ENCODE assay signal across 13 mouse cellular contexts in the genomic region with DNA sequence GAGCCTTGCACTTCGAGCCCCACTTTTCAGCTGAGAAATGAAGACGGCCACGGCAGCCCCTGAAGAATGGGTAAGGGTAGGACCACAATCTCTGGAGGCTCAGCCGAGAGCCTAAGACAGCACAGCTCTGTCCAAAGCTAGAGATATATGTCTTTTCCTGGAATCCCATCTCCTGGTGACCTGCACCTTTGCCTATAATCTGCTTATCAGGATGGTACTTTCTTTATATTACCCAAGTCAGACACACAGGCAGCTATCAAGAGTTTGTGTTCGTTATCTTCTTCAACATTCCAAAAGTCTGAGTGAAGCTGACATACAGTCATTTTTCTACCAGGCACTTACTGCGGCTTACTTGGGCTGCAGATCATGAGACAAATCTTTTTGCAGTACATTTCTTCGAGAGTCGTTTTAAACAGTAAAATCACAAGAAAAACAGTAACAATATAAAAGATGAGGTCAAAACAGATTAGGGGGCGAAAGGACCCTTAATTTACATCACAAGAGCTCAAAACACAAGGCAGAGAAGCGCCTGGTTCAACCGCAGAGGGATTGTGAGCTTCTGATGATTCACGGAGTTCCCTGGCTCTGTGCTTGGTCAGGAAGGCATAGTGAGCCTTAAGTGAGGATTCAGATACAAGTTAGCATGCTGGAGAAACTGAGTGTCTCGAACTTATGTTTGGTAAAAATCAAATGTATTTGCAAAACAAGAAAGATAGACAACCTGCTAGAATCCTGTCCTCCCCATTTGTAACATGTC. TPM values are rescaled to one million over a fixed set of nuclear protein-coding genes. Genes with fewer than 3 reads are reported as not detected.
DNase-seq lines count a peak whose midpoint lies in the region; ATAC-seq and TF ChIP-seq lines count a peak whose summit lies in the region.
"Had no signal": no experiment of that assay in that cellular context is flagged by ENCODE, and none has a peak within 500 bp of the region (broad histone marks: within the 10 kb centered on the region; RNA-seq: fewer than 3 reads in every experiment).

No protein-coding gene starts in this region.

- no peak overlapping the region for H3K4me3 ChIP-seq in heart, embryonic 13.5 days
- H3K4me3 ChIP-seq in heart, adult 2 months: no peak overlapping the region
- no peak overlapping the region for H3K4me3 ChIP-seq in lung, embryonic 16.5 days (ENCODE audit: low read length)
- H3K4me3 ChIP-seq in embryonic facial prominence, embryonic 10.5 days: no peak overlapping the region
- H3K4me3 ChIP-seq in liver, embryonic 14.5 days (ENCODE audit: insufficient read depth in 1 of 2, low read depth in 2 of 2, low read length in 2 of 2): no peak overlapping the region
- H3K4me3 ChIP-seq: erythroblast, embryonic 14.5 days; neural tube, embryonic 15.5 days had no signal

- no peak for TF ChIP-seq POLR2A in heart, adult 2 months (IDR thresholded peaks at IDR 0.05; ENCODE audit: insufficient read depth, low read depth, low read length)

- no peak for TF ChIP-seq EP300 in heart, adult 2 months (IDR thresholded peaks at IDR 0.05; ENCODE audit: insufficient read depth, low read depth, low read length)
- peak; percentile 34; the same call in 1 of the 2 replicates for TF ChIP-seq EP300 in liver, embryonic 14.5 days (IDR thresholded peaks at IDR 0.05; ENCODE audit: low read depth)

- H3K4me2 ChIP-seq in heart, embryonic 13.5 days: peak overlapping the region; percentile 24; the same call in 1 of the 2 replicates
- no peak overlapping the region for H3K4me2 ChIP-seq in lung, embryonic 16.5 days (ENCODE audit: low read depth, low read length)
- no peak overlapping the region for H3K4me2 ChIP-seq in liver, embryonic 14.5 days (ENCODE audit: low read depth)
- H3K4me2 ChIP-seq: neural tube, embryonic 15.5 days had no signal

- H3K79me2 ChIP-seq in heart, adult 2 months (replicated peaks; ENCODE audit: control insufficient read depth, insufficient read depth, low read length): no peaks in the 10 kb centered on the region

- intact Hi-C loops in heart, adult 2 months (cut with DNase I): no loop called here

- peaks cover 87% of the 10 kb centered on the region for H3K4me1 ChIP-seq in heart, embryonic 13.5 days
- H3K4me1 ChIP-seq in heart, adult 2 months (ENCODE audit: control insufficient read depth, insufficient read depth, low read length): peaks cover 5% of the 10 kb centered on the region
- H3K4me1 ChIP-seq in lung, embryonic 16.5 days (replicated peaks; ENCODE audit: control insufficient read depth, insufficient read depth, low read length): peaks cover 42% of the 10 kb centered on the region
- H3K4me1 ChIP-seq in embryonic facial prominence, embryonic 10.5 days: peaks cover 93% of the 10 kb centered on the region
- peaks cover 52 to 68% of the 10 kb centered on the region in 2 experiments for H3K4me1 ChIP-seq in liver, embryonic 14.5 days (replicated peaks; ENCODE audit: control insufficient read depth in 2 of 2, insufficient read depth in 2 of 2, low read length in 1 of 2)

- no peaks in the 10 kb centered on the region for H3K36me3 ChIP-seq in heart, embryonic 13.5 days
- H3K36me3 ChIP-seq in heart, adult 2 months (ENCODE audit: control insufficient read depth, insufficient read depth, low read length): no peaks in the 10 kb centered on the region
- H3K36me3 ChIP-seq in lung, embryonic 16.5 days (ENCODE audit: control insufficient read depth, insufficient read depth, low read length): no peaks in the 10 kb centered on the region
- H3K36me3 ChIP-seq in embryonic facial prominence, embryonic 10.5 days (replicated peaks): no peaks in the 10 kb centered on the region
- H3K36me3 ChIP-seq in liver, embryonic 14.5 days (replicated peaks; ENCODE audit: control insufficient read depth, insufficient read depth, low read depth): no peaks in the 10 kb centered on the region
- H3K36me3 ChIP-seq: neural tube, embryonic 15.5 days had no signal

- H3K9ac ChIP-seq in heart, embryonic 13.5 days: peak overlapping the region; percentile 69
- H3K9ac ChIP-seq in heart, adult 2 months (ENCODE audit: low read depth, low read length): no peak overlapping the region
- no peak overlapping the region for H3K9ac ChIP-seq in lung, embryonic 16.5 days (ENCODE audit: low read length)
- peak overlapping the region; percentile 16; the same call in 1 of the 2 replicates for H3K9ac ChIP-seq in liver, embryonic 14.5 days (replicated peaks)
- H3K9ac ChIP-seq: neural tube, embryonic 15.5 days had no signal

- TF ChIP-seq CTCF in heart, adult 2 months (IDR thresholded peaks at IDR 0.05): no peak
- no peak for TF ChIP-seq CTCF in liver, embryonic 14.5 days (IDR thresholded peaks at IDR 0.05; ENCODE audit: low read depth)

- no peaks in the 10 kb centered on the region for H3K27me3 ChIP-seq in heart, embryonic 13.5 days (replicated peaks)
- H3K27me3 ChIP-seq in heart, adult 2 months (ENCODE audit: control insufficient read depth, insufficient read depth, low read length): no peaks in the 10 kb centered on the region
- H3K27me3 ChIP-seq in lung, embryonic 16.5 days (ENCODE audit: control insufficient read depth, insufficient read depth, low read depth, low read length): no peaks in the 10 kb centered on the region
- 0 out of 2 replicates have a peak, but pooled peaks cover under 1% of the 10 kb centered on the region for H3K27me3 ChIP-seq in embryonic facial prominence, embryonic 10.5 days (replicated peaks; ENCODE audit: low read depth, poor library complexity, severe bottlenecking)
- H3K27me3 ChIP-seq in liver, embryonic 14.5 days (ENCODE audit: control insufficient read depth, insufficient read depth, low read length): no peaks in the 10 kb centered on the region

- peak overlapping the region; percentile 97 for H3K27ac ChIP-seq in heart, embryonic 13.5 days (replicated peaks)
- no peak overlapping the region for H3K27ac ChIP-seq in heart, adult 2 months
- H3K27ac ChIP-seq in lung, embryonic 16.5 days (ENCODE audit: low read length): peak overlapping the region; percentile 24; the same call in 1 of the 2 replicates
- peak overlapping the region; percentile 90 for H3K27ac ChIP-seq in embryonic facial prominence, embryonic 10.5 days (replicated peaks)
- H3K27ac ChIP-seq in liver, embryonic 14.5 days: no peak overlapping the region; the same call in 1 of the 2 replicates
- H3K27ac ChIP-seq: neural tube, embryonic 15.5 days had no signal

- DNase-seq in heart, adult 2 months: no peak
- no peak for DNase-seq in lung, adult 18-20 months
- DNase-seq in embryonic facial prominence, embryonic 10.5 days (ENCODE audit: low spot score): no peak
- no peak for DNase-seq in liver, embryonic 14.5 days (ENCODE audit: low read depth in 3 of 3, low spot score in 3 of 3)
- no peak for DNase-seq in kidney, adult 8-10 months
- no peak for DNase-seq in retina, postnatal 1 day
- DNase-seq: cerebellum, adult 9-10 months; left cerebral cortex, postnatal 4 days; right cerebral cortex, postnatal 25 days had no signal

- no peak for ATAC-seq in heart, embryonic 13.5 days (ENCODE audit: extremely low read depth, insufficient number of reproducible peaks, low FRiP score, low TSS enrichment)
- no peak for ATAC-seq in lung, embryonic 16.5 days (ENCODE audit: low read depth)
- no peak for ATAC-seq in liver, embryonic 14.5 days (ENCODE audit: insufficient read depth)

- 28% methylated on average over 13 of the region's 13 CpGs for WGBS in heart, embryonic 13.5 days
- 60% methylated on average over 13 of the region's 13 CpGs for WGBS in heart, adult 2 months
- 37% methylated on average over 13 of the region's 13 CpGs for WGBS in lung, embryonic 16.5 days
- WGBS in embryonic facial prominence, embryonic 10.5 days: 50% methylated on average over 13 of the region's 13 CpGs
- WGBS in liver, embryonic 14.5 days (ENCODE audit: insufficient replicate concordance): 31% methylated on average over 13 of the region's 13 CpGs

- H3K9me3 ChIP-seq in heart, embryonic 13.5 days: no peaks in the 10 kb centered on the region
- H3K9me3 ChIP-seq in lung, embryonic 16.5 days (ENCODE audit: control insufficient read depth, low read length): no peaks in the 10 kb centered on the region
- H3K9me3 ChIP-seq in embryonic facial prominence, embryonic 10.5 days: no peaks in the 10 kb centered on the region
- H3K9me3 ChIP-seq in liver, embryonic 14.5 days (ENCODE audit: control insufficient read depth, low read length): no peaks in the 10 kb centered on the region
- H3K9me3 ChIP-seq: neural tube, embryonic 15.5 days had no signal

RNA-seq across cellular contexts. Expression of a gene that starts 16.7 kb away (rescaled TPM):
- 64.6 and 78.2 TPM in 2 replicates for polyA plus RNA-seq in heart, embryonic 13.5 days (2015; fragmentation: Nextera tagmentation; extraction: Ambion mirVana)
- 1 to 10 TPM in 1 of 2 experiments, under 1 TPM in 1; 0.91 to 1.3 TPM for total RNA-seq in heart, adult 2 months (2021)
- polyA plus RNA-seq in heart, adult 2 months (2012; rRNA removed): 2.3 and 4.4 TPM in 2 replicates
- polyA plus RNA-seq in lung, embryonic 16.5 days (2015; fragmentation: Nextera tagmentation; extraction: Ambion mirVana): 15.9 and 17.7 TPM in 2 replicates
- polyA plus RNA-seq in embryonic facial prominence, embryonic 10.5 days (2016; fragmentation: Nextera tagmentation; extraction: Ambion mirVana): 6.9 and 8.8 TPM in 2 replicates
- polyA plus RNA-seq in liver, embryonic 14.5 days (2012; rRNA removed): 3.0 and 4.3 TPM in 2 replicates
- 7.4 and 8.2 TPM in 2 replicates for polyA plus RNA-seq in liver, embryonic 14.5 days (2014; fragmentation: Nextera tagmentation; extraction: Ambion mirVana)

Comparison
In these comparisons a context has a peak if more than half of its experiments do, and no peak if none do; other contexts are left out.
1. H3K27ac ChIP-seq: peak in heart, embryonic 13.5 days (single experiment), lung, embryonic 16.5 days (single experiment) and embryonic facial prominence, embryonic 10.5 days (single experiment); none in heart, adult 2 months (single experiment) and liver, embryonic 14.5 days (single experiment).
2. H3K9ac ChIP-seq: peak in heart, embryonic 13.5 days (single experiment) and liver, embryonic 14.5 days (single experiment); none in heart, adult 2 months (single experiment) and lung, embryonic 16.5 days (single experiment).